Mouse (Mus musculus) embryonic fibroblast, embryonic 13.5 days (primary cell): ENCODE measurements around the gene Tlcd1.

Source experiments
- CTCF ChIP-seq: IDR thresholded peaks from 2 replicates; pipeline ENCODE4 v1.5.1; 2011; ENCODE audit warnings: mild to moderate bottlenecking, control low read depth, low read length, moderate library complexity, borderline replicate concordance; ENCODE audit not compliant: insufficient read depth
- POLR2A ChIP-seq: IDR thresholded peaks from 2 replicates; pipeline ENCODE4 v1.6.1; 2011; ENCODE audit warnings: low read depth, mild to moderate bottlenecking, control low read depth, low read length, moderate library complexity

GRCm38 (mm10) chr11:78164924-78165760 lies 11.4 kb upstream of the Tlcd1 start, which contains the start of gene Traf4:
- TF ChIP-seq POLR2A, result peak; percentile 75
- no peak for TF ChIP-seq CTCF
